Mouse (Mus musculus): ENCODE measurements around the gene Gabrq.

DNA sequence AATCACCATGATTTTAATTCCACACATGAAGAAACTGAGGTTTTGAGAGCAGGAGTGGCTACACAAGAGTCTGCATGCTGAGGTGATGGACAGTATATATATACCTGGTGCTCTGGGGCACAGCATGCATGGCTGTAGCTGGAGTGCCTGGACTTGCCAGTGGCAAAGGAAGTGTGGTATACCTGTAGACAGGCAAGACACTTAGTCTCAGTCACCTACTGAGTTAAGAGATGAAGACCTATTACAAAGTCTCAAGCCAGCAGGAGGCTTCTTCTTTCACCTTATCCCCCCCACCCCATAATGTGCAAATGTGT, 35.5 kb upstream of the Gabrq start:
- TF ChIP-seq CTCF (conservative IDR thresholded peaks at IDR 0.05; ENCODE audit: low read length) (no peak), POU5F1 (IDR thresholded peaks at IDR 0.05; ENCODE audit: borderline replicate concordance, low read length) (no peak)
